Mouse (Mus musculus) lung, postnatal 0 days (tissue): ENCODE measurements at regions not wholly inside any gene's neighbourhood (a gene's known extent, or its start where the extent isn't known, plus 50 kb on each side); places are given as distances from the start of the nearest gene placed in this dataset.
A peak's percentile ranks its signal among the peaks of the same experiment; 100 is the strongest.

Experiments
- ATAC-seq: fragments of 200-750 bp; cut with Nextera tagmentation; 2 replicates; pipeline ENCODE4 v1.8.0; 2017; ENCODE audit warnings: moderate library complexity
- DNase-seq: peaks from one replicate; pipeline ENCODE4 v3.0.0-alpha.2; 2016; ENCODE audit warnings: low spot score
- H3K27ac ChIP-seq: fragments of 300-500 bp; sonication (generic); 2 replicates; pipeline ENCODE4 v1.5.1; 2014; ENCODE audit warnings: antibody characterized with exemption, mild to moderate bottlenecking, low read length, mixed read lengths
- H3K27me3 ChIP-seq: fragments of 300-500 bp; sonication (generic); replicated peaks from 2 replicates; pipeline ENCODE4 v1.6.1; 2014; ENCODE audit warnings: low read length, mixed read lengths; ENCODE audit not compliant: insufficient read depth
- H3K36me3 ChIP-seq: fragments of 300-500 bp; sonication (generic); 2 replicates; pipeline ENCODE4 v1.6.1; 2014; ENCODE audit warnings: low read length, mixed read lengths; ENCODE audit not compliant: insufficient read depth
- H3K4me1 ChIP-seq: fragments of 300-500 bp; sonication (generic); 2 replicates; pipeline ENCODE4 v1.6.1; 2014; ENCODE audit warnings: antibody characterized with exemption, low read depth, low read length, mixed read lengths; ENCODE audit not compliant: insufficient read depth
- H3K4me2 ChIP-seq: fragments of 300-500 bp; sonication (generic); replicated peaks from 2 replicates; pipeline ENCODE4 v1.6.1; 2014; ENCODE audit warnings: low read depth, mild to moderate bottlenecking, low read length, moderate library complexity, mixed read lengths
- H3K4me3 ChIP-seq: fragments of 300-500 bp; sonication (generic); 2 replicates; pipeline ENCODE4 v1.5.1; 2014; ENCODE audit warnings: low read depth, low read length
- H3K9ac ChIP-seq: fragments of 300-500 bp; sonication (generic); replicated peaks from 2 replicates; pipeline ENCODE4 v1.6.1; 2014; ENCODE audit warnings: low read depth, mild to moderate bottlenecking
- H3K9me3 ChIP-seq: fragments of 300-500 bp; sonication (generic); 2 replicates; pipeline ENCODE4 v1.6.1; 2016; ENCODE audit warnings: low read length, mixed read lengths
- CTCF ChIP-seq: IDR thresholded peaks from 2 replicates; pipeline ENCODE4 v1.5.1; 2016; ENCODE audit warnings: antibody characterized with exemption, mild to moderate bottlenecking
- EP300 ChIP-seq: IDR thresholded peaks from 2 replicates; pipeline ENCODE4 v1.6.1; 2016; ENCODE audit warnings: antibody characterized with exemption, mild to moderate bottlenecking, control low read depth
- WGBS: fragments of 180-500 bp; shearing (Covaris S2); extraction: QIAGEN DNeasy Blood & Tissue Kit; methylation state at CpG from one replicate; pipeline ENCODE4 v1.1.7; 2014; 5-methylcytosine and 5-hydroxymethylcytosine counted together

DNA sequence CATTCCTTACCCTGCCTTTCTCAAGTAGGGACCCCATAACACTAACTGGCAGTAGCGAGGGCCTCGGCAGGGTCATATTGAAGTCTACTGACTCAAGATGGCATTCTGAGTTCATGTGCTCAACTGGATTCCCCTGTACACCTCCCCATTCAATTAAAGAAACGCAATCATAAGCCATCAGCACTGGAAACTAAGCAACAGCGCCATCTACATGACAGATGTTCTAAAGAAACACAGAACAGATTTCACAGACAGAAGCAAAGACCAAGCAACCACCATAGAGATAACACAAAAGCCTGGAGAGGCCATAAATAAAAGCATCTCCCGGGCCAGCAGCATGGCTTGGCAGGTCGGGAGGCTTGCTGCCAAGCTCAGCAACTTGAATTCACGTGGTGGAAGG lies 94.6 kb upstream of the Prr30 start:
- H3K4me1 ChIP-seq = no peaks in the 10 kb centered on the region
- peak; percentile 53 for DNase-seq
- H3K4me2 ChIP-seq = no peak overlapping the region
- ATAC-seq = no peak
- H3K36me3 ChIP-seq = no peaks in the 10 kb centered on the region
- no peaks in the 10 kb centered on the region for H3K9me3 ChIP-seq
- H3K4me3 ChIP-seq = no peak overlapping the region
- H3K27ac ChIP-seq = no peak overlapping the region
- TF ChIP-seq EP300 (no peak), CTCF (peak; percentile 70)
- WGBS = 17% methylated on average over 7 of the region's 7 CpGs
- H3K9ac ChIP-seq = no peak overlapping the region
- no peaks in the 10 kb centered on the region for H3K27me3 ChIP-seq

GRCm38 (mm10) chr14:101287755-101288154 lies 87.6 kb upstream of the Prr30 start:
- 85% methylated on average over 4 of the region's 4 CpGs for WGBS
- no peaks in the 10 kb centered on the region for H3K4me1 ChIP-seq
- no peaks in the 10 kb centered on the region for H3K27me3 ChIP-seq
- no peak overlapping the region for H3K27ac ChIP-seq
- no peak overlapping the region for H3K9ac ChIP-seq
- ATAC-seq (no peak), DNase-seq (no peak)
- no peaks in the 10 kb centered on the region for H3K9me3 ChIP-seq
- H3K36me3 ChIP-seq = no peaks in the 10 kb centered on the region
- H3K4me3 ChIP-seq = no peak overlapping the region
- H3K4me2 ChIP-seq = no peak overlapping the region
- no peak for TF ChIP-seq CTCF
- no peak for TF ChIP-seq EP300

GRCm38 (mm10) chr14:101269048-101269789 lies 69.1 kb upstream of the Prr30 start:
- Histone ChIP-seq H3K36me3 (no peaks in the 10 kb centered on the region), H3K4me2 (no peak overlapping the region), H3K4me1 (no peaks in the 10 kb centered on the region), H3K9ac (no peak overlapping the region), H3K27ac (no peak overlapping the region), H3K4me3 (no peak overlapping the region), H3K27me3 (no peaks in the 10 kb centered on the region), H3K9me3 (no peaks in the 10 kb centered on the region)
- DNase-seq (no peak), ATAC-seq (no peak)
- WGBS = 25% methylated on average over 4 of the region's 4 CpGs
- TF ChIP-seq CTCF (no peak), EP300 (no peak)

GRCm38 (mm10) chr14:101267536-101267935 lies 67.4 kb upstream of the Prr30 start:
- DNase-seq = no peak

More at GRCm38 (mm10) chr14:101267536-101267935, 67.4 kb upstream of the Prr30 start:
- Histone ChIP-seq H3K9ac (no peak overlapping the region), H3K27me3 (no peaks in the 10 kb centered on the region), H3K4me3 (no peak overlapping the region), H3K27ac (no peak overlapping the region), H3K4me1 (no peaks in the 10 kb centered on the region), H3K9me3 (no peaks in the 10 kb centered on the region), H3K36me3 (no peaks in the 10 kb centered on the region), H3K4me2 (no peak overlapping the region)
- WGBS = 90% methylated on average over 2 of the region's 2 CpGs
- ATAC-seq = no peak
- TF ChIP-seq CTCF (no peak), EP300 (no peak)
